24 mouse cellular contexts compared by ENCODE assay signal in genomic region chr12:95816660-95817059, GRCm38 (mm10).
"Had no signal": no experiment of that assay in that cellular context is flagged by ENCODE, and none has a peak within 500 bp of the region (broad histone marks: within the 10 kb centered on the region; RNA-seq: fewer than 3 reads in every experiment).

No protein-coding gene starts in this region.

- H3K4me1 ChIP-seq: intestine, embryonic 15.5 days; limb, embryonic 10.5 days; limb, embryonic 13.5 days; liver, embryonic 12.5 days; liver, embryonic 15.5 days; lung, embryonic 15.5 days; megakaryocyte, embryonic 14.5 days; midbrain, embryonic 10.5 days; neural tube, embryonic 12.5 days; neural tube, embryonic 15.5 days had no signal

- H3K36me3 ChIP-seq: intestine, embryonic 15.5 days; limb, embryonic 10.5 days; limb, embryonic 13.5 days; liver, embryonic 12.5 days; liver, embryonic 15.5 days; lung, embryonic 15.5 days; midbrain, embryonic 10.5 days; midbrain, embryonic 13.5 days; neural tube, embryonic 12.5 days; neural tube, embryonic 15.5 days had no signal

- H3K9ac ChIP-seq: intestine, embryonic 15.5 days; limb, embryonic 13.5 days; liver, embryonic 12.5 days; liver, embryonic 15.5 days; lung, embryonic 15.5 days; midbrain, embryonic 13.5 days; neural tube, embryonic 12.5 days; neural tube, embryonic 15.5 days had no signal

- H3K27ac ChIP-seq: intestine, embryonic 15.5 days; limb, embryonic 10.5 days; limb, embryonic 13.5 days; liver, embryonic 12.5 days; liver, embryonic 15.5 days; lung, embryonic 15.5 days; midbrain, embryonic 10.5 days; midbrain, embryonic 13.5 days; neural tube, embryonic 12.5 days; neural tube, embryonic 15.5 days had no signal

- H3K4me3 ChIP-seq: intestine, embryonic 15.5 days; limb, embryonic 10.5 days; limb, embryonic 13.5 days; liver, embryonic 12.5 days; liver, embryonic 15.5 days; lung, embryonic 15.5 days; megakaryocyte, embryonic 14.5 days; midbrain, embryonic 10.5 days; midbrain, embryonic 13.5 days; neural tube, embryonic 12.5 days; neural tube, embryonic 15.5 days had no signal

- DNase-seq: kidney, adult 18-20 months; kidney, adult 9 months; kidney, postnatal 4 days; layer of hippocampus, postnatal 36 days; liver; lung, adult 18-20 months; lung, postnatal 10 days; lung, postnatal 36 days; retina, postnatal 1 day; right cerebral cortex, postnatal 25 days; thymus, adult 2 months; thymus, postnatal 14 days; thymus, postnatal 4 days had no signal

- ATAC-seq: intestine, embryonic 15.5 days; liver, embryonic 12.5 days; midbrain, embryonic 13.5 days had no signal

- H3K27me3 ChIP-seq: intestine, embryonic 15.5 days; limb, embryonic 13.5 days; liver, embryonic 12.5 days; liver, embryonic 15.5 days; lung, embryonic 15.5 days; megakaryocyte, embryonic 14.5 days; midbrain, embryonic 13.5 days; neural tube, embryonic 12.5 days; neural tube, embryonic 15.5 days had no signal
